Mouse (Mus musculus): ENCODE results near the gene Ubn1.

Gene Ubn1

GRCm38 (mm10) chr16:5049774-5050234 lies at the start of gene Ubn1, which contains the start of gene Glyr1:
Ubn1 (plus strand) TSS chr16:5050057.
Glyr1 (minus strand) TSS chr16:5049863.
- WGBS = under 1% methylated on average over 55 of the region's 56 CpGs

- WGBS = 57% methylated on average over 3 of the region's 3 CpGs
Measured at GRCm38 (mm10) chr16:5000611-5001010, 49.2 kb upstream of the Ubn1 start.

GRCm38 (mm10) chr16:5007067-5007466 lies 42.8 kb upstream of the Ubn1 start, which contains the start of gene Smim22:
Smim22 (plus strand) TSS chr16:5007288.
- 74% methylated on average over 5 of the region's 5 CpGs for WGBS

- 75% methylated on average over 6 of the region's 6 CpGs for WGBS
Measured at GRCm38 (mm10) chr16:5007492-5007891, 42.4 kb upstream of the Ubn1 start.

GRCm38 (mm10) chr16:5008076-5008475 lies 41.8 kb upstream of the Ubn1 start:
- 83% methylated on average over 12 of the region's 12 CpGs for whole genome bisulfite sequencing

GRCm38 (mm10) chr16:5010371-5010935 lies 39.4 kb upstream of the Ubn1 start:
- 85% methylated on average over 10 of the region's 10 CpGs for WGBS

GRCm38 (mm10) chr16:5011285-5011684 lies 38.6 kb upstream of the Ubn1 start:
- 90% methylated on average over 7 of the region's 7 CpGs for WGBS

GRCm38 (mm10) chr16:5012036-5013005 lies 37.5 kb upstream of the Ubn1 start:
- WGBS = 45% methylated on average over 13 of the region's 13 CpGs

- under 1% methylated on average over 58 of the region's 63 CpGs for WGBS
Measured at GRCm38 (mm10) chr16:5013054-5013838, 36.6 kb upstream of the Ubn1 start, which contains the start of gene Rogdi. Rogdi (minus strand) TSS chr16:5013553.

- WGBS = 92% methylated on average over 4 of the region's 4 CpGs
Measured at GRCm38 (mm10) chr16:5014578-5014977, 35.3 kb upstream of the Ubn1 start.

GRCm38 (mm10) chr16:5024021-5024420 lies 25.8 kb upstream of the Ubn1 start:
- 93% methylated on average over 3 of the region's 3 CpGs for WGBS

GRCm38 (mm10) chr16:5029847-5030246 lies 20.0 kb upstream of the Ubn1 start:
- 53% methylated on average over 2 of the region's 2 CpGs for WGBS

GRCm38 (mm10) chr16:5035591-5035990 lies 14.3 kb upstream of the Ubn1 start:
- 96% methylated on average over 3 of the region's 3 CpGs for WGBS

GRCm38 (mm10) chr16:5036649-5037234 lies 13.1 kb upstream of the Ubn1 start:
- WGBS = 65% methylated on average over 5 of the region's 5 CpGs

- WGBS = 85% methylated on average over 3 of the region's 3 CpGs
Measured at GRCm38 (mm10) chr16:5045322-5045721, 4.5 kb upstream of the Ubn1 start.

GRCm38 (mm10) chr16:5049182-5049773 lies 579 bp upstream of the Ubn1 start:
- under 1% methylated on average over 38 of the region's 38 CpGs for WGBS

- under 1% methylated on average over 78 of the region's 78 CpGs for WGBS
Measured at GRCm38 (mm10) chr16:5050251-5051110, 624 bp downstream of the Ubn1 start.

GRCm38 (mm10) chr16:5058114-5058513 lies 8.3 kb downstream of the Ubn1 start:
- WGBS = 84% methylated on average over 1 of the region's 1 CpGs

- 91% methylated on average over 4 of the region's 4 CpGs for WGBS
Measured at GRCm38 (mm10) chr16:5063472-5063871, 13.6 kb downstream of the Ubn1 start.

GRCm38 (mm10) chr16:5070321-5070720 lies 20.5 kb downstream of the Ubn1 start:
- 36% methylated on average over 3 of the region's 3 CpGs for WGBS
